Mouse (Mus musculus): ENCODE measurements around the gene Cdk2. TPM values are rescaled to one million over a fixed set of nuclear protein-coding genes. Genes with fewer than 3 reads are reported as not detected.
A peak's percentile ranks its signal among the peaks of the same experiment; 100 is the strongest.

The Cdk2 gene
- polyA plus RNA-seq, 1 experiment from 2014 or later = 134 TPM

GRCm38 (mm10) chr10:128699611-128700010, 5.2 kb downstream of the Cdk2 start:
- Histone ChIP-seq H3K9ac (no peak overlapping the region), H3K27ac (no peak overlapping the region), H3K27me3 (no peaks in the 10 kb centered on the region), H3K4me3 (no peak overlapping the region), H3K36me3 (peaks cover 56% of the 10 kb centered on the region), H3K4me2 (replicated peaks) (no peak overlapping the region), H3K9me3 (no peaks in the 10 kb centered on the region), H3K4me1 (peaks cover 22% of the 10 kb centered on the region)
- 85% methylated on average over 11 of the region's 11 CpGs for WGBS
- ATAC-seq (ENCODE audit: low FRiP score, low read depth) = no peak

- 84% methylated on average over 5 of the region's 5 CpGs for WGBS
- no peaks in the 10 kb centered on the region for H3K27me3 ChIP-seq
- no peak for ATAC-seq (ENCODE audit: low FRiP score, low read depth)
- H3K4me1 ChIP-seq = peaks cover 25% of the 10 kb centered on the region
- no peak overlapping the region; the same call in 1 of the 2 replicates for H3K9ac ChIP-seq
- H3K4me2 ChIP-seq (replicated peaks) = no peak overlapping the region
- no peak overlapping the region for H3K4me3 ChIP-seq
- no peaks in the 10 kb centered on the region for H3K9me3 ChIP-seq
- peaks cover 56% of the 10 kb centered on the region for H3K36me3 ChIP-seq
- no peak overlapping the region for H3K27ac ChIP-seq
These were observed 5.8 kb downstream of the Cdk2 start for GRCm38 (mm10) chr10:128699006-128699405.

GRCm38 (mm10) chr10:128697072-128697725, 7.6 kb downstream of the Cdk2 start:
- Histone ChIP-seq H3K27me3 (no peaks in the 10 kb centered on the region), H3K36me3 (peaks cover 46% of the 10 kb centered on the region), H3K9ac (no peak overlapping the region), H3K27ac (peak overlapping the region; percentile 53; the same call in 1 of the 2 replicates), H3K9me3 (no peaks in the 10 kb centered on the region), H3K4me3 (no peak overlapping the region), H3K4me2 (replicated peaks) (peak overlapping the region; percentile 58), H3K4me1 (peaks cover 10% of the 10 kb centered on the region)
- ATAC-seq (ENCODE audit: low FRiP score, low read depth) = no peak
- 83% methylated on average over 6 of the region's 6 CpGs for WGBS

- H3K9ac ChIP-seq = peak within 1 kb of the TSS; percentile 96
- WGBS = 1% methylated on average over 40 of the region's 40 CpGs
- ATAC-seq (ENCODE audit: low FRiP score, low read depth) = peak; percentile 98
- H3K27ac ChIP-seq = peak within 1 kb of the TSS; percentile 98
- H3K27me3 ChIP-seq = no peaks in the 10 kb centered on the region
- peaks cover 10% of the 10 kb centered on the region for H3K4me1 ChIP-seq
- peak within 1 kb of the TSS; percentile 95 for H3K4me3 ChIP-seq
- H3K4me2 ChIP-seq (replicated peaks) = peak within 1 kb of the TSS; percentile 75
- H3K9me3 ChIP-seq = no peaks in the 10 kb centered on the region
- H3K36me3 ChIP-seq = peaks cover 36% of the 10 kb centered on the region
These were observed 8.6 kb downstream of the Cdk2 start, which contains the start of gene Rab5b for GRCm38 (mm10) chr10:128695992-128696807. TSS of gene Rab5b (minus strand) at chr10:128696264.

- Histone ChIP-seq H3K27ac (peak overlapping the region; percentile 98), H3K4me2 (replicated peaks) (peak overlapping the region; percentile 75), H3K9me3 (no peaks in the 10 kb centered on the region), H3K36me3 (peaks cover 29% of the 10 kb centered on the region), H3K4me3 (peak overlapping the region; percentile 95), H3K27me3 (no peaks in the 10 kb centered on the region), H3K4me1 (peaks cover 10% of the 10 kb centered on the region), H3K9ac (peak overlapping the region; percentile 96)
- no peak for ATAC-seq (ENCODE audit: low FRiP score, low read depth)
- WGBS = 2% methylated on average over 22 of the region's 22 CpGs
These were observed 9.3 kb downstream of the Cdk2 start for GRCm38 (mm10) chr10:128695411-128695991.

GRCm38 (mm10) chr10:128674469-128675008, 30.3 kb downstream of the Cdk2 start:
- Histone ChIP-seq H3K4me3 (peak overlapping the region; percentile 67), H3K36me3 (peaks cover 28% of the 10 kb centered on the region), H3K9ac (peak overlapping the region; percentile 72), H3K4me1 (peaks cover 16% of the 10 kb centered on the region), H3K9me3 (no peaks in the 10 kb centered on the region), H3K4me2 (replicated peaks) (peak overlapping the region; percentile 89), H3K27ac (peak overlapping the region; percentile 48; the same call in 1 of the 2 replicates), H3K27me3 (no peaks in the 10 kb centered on the region)
- 3% methylated on average over 9 of the region's 9 CpGs for WGBS
- ATAC-seq (ENCODE audit: low FRiP score, low read depth) = no peak

- under 1% methylated on average over 60 of the region's 60 CpGs for WGBS
These were observed 30.9 kb downstream of the Cdk2 start, which contains the start of gene Suox for GRCm38 (mm10) chr10:128673763-128674468. TSS of gene Suox (minus strand) at chr10:128674073.

DNA sequence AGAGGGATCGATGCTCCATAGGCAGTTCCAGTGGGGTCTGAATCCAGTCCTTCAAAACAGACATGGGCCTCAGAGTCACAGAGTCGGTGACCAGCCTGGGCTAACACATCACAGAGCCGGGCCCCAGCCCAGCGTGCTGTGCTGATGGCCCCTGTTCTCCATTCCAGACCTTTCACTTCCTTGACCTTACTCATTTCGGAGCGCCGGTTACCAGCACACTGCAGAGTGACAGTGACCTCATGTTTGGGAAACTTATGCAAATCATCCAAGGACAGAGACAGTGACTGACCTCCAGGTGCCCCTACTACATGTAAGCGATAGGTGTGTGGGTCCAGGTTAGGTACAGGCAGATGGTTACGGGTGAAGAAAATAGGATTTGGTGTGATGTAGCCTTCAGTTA, 33.7 kb downstream of the Cdk2 start:
- Histone ChIP-seq H3K27ac (no peak overlapping the region), H3K4me3 (no peak overlapping the region), H3K4me2 (replicated peaks) (no peak overlapping the region), H3K9ac (no peak overlapping the region), H3K9me3 (no peaks in the 10 kb centered on the region), H3K4me1 (peaks cover 28% of the 10 kb centered on the region), H3K27me3 (no peaks in the 10 kb centered on the region), H3K36me3 (peaks cover 19% of the 10 kb centered on the region)
- ATAC-seq (ENCODE audit: low FRiP score, low read depth) = no peak
- WGBS = 93% methylated on average over 9 of the region's 9 CpGs

More at GRCm38 (mm10) chr10:128673763-128674468, 30.9 kb downstream of the Cdk2 start, which contains the start of gene Suox:
- Histone ChIP-seq H3K9me3 (no peaks in the 10 kb centered on the region), H3K9ac (peak within 1 kb of the TSS; percentile 72), H3K27me3 (no peaks in the 10 kb centered on the region), H3K4me1 (peaks cover 19% of the 10 kb centered on the region), H3K36me3 (peaks cover 22% of the 10 kb centered on the region), H3K27ac (peak within 1 kb of the TSS; percentile 48; the same call in 1 of the 2 replicates), H3K4me3 (peak within 1 kb of the TSS; percentile 67), H3K4me2 (replicated peaks) (peak within 1 kb of the TSS; percentile 89)
- peak; percentile 92 for ATAC-seq (ENCODE audit: low FRiP score, low read depth)

DNA sequence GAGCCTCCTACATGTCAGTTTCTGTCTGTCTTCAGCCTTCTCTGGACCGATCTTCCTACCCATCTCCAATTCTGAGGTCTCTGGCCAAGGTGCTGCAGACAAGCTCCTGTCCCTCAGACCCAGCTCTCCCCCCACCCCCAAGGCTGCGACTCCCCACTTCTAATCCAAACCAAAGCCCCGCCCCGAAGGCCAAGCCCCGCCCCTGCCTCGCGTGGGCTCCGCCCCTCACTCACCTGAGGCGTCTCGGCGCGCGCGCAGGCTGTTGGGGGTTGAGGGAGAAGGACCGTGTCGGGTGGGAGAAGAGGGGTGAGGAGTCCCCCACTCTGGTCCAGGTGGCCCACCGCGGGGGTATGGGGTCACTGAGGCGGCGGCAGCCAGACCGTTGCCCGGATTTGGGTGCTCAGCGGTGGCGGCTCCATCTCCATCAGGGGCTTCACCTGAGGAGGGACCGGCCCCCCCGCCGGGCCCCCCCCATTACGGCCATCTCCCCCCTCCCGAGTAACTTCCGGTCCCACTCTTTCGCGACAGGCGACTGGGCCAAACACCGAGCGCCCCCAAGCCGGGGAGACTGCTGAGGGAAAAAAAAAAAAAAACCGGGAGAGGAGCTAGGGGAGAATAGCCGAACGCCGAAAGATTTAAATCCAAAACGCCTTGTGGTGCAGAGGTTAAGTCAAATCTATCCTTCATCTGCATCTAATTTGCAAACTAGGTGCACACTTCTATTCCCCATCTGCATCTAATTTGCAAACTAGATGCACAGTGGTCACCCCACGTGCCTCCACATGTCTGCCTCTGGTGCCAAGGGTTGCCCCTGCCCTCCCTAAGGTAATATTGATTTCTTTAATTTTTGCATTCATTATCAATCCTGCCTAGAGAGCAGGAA, 35.8 kb downstream of the Cdk2 start:
- Histone ChIP-seq H3K4me3 (peak overlapping the region; percentile 76), H3K27me3 (no peaks in the 10 kb centered on the region), H3K36me3 (peaks cover 18% of the 10 kb centered on the region), H3K9me3 (no peaks in the 10 kb centered on the region), H3K4me1 (peaks cover 24% of the 10 kb centered on the region), H3K9ac (peak overlapping the region; percentile 79), H3K27ac (peak overlapping the region; percentile 87), H3K4me2 (replicated peaks) (peak overlapping the region; percentile 72)
- whole genome bisulfite sequencing = under 1% methylated on average over 42 of the region's 42 CpGs
- ATAC-seq (ENCODE audit: low FRiP score, low read depth) = peak; percentile 76

- Histone ChIP-seq H3K4me3 (no peak overlapping the region), H3K27me3 (no peaks in the 10 kb centered on the region), H3K4me1 (peaks cover 15% of the 10 kb centered on the region; the same call in 1 of the 2 replicates), H3K4me2 (replicated peaks) (no peak overlapping the region), H3K9ac (no peak overlapping the region), H3K9me3 (no peaks in the 10 kb centered on the region), H3K27ac (no peak overlapping the region), H3K36me3 (peaks cover 7% of the 10 kb centered on the region)
- no peak for ATAC-seq (ENCODE audit: low FRiP score, low read depth)
- WGBS = 92% methylated on average over 2 of the region's 2 CpGs
These were observed 39.0 kb downstream of the Cdk2 start for GRCm38 (mm10) chr10:128665806-128666205.

All from limb, embryonic 13.5 days (tissue).